Mouse (Mus musculus) lung, embryonic 14.5 days (tissue): ENCODE data around the gene Rps27rt. TPM values are rescaled to one million over a fixed set of nuclear protein-coding genes. Genes with fewer than 3 reads are reported as not detected.

ENCODE experiments used
- ATAC-seq: fragments of 200-750 bp; cut with Nextera tagmentation; 2 replicates; pipeline ENCODE4 v1.8.0; 2017; ENCODE audit warnings: mild to moderate bottlenecking, moderate TSS enrichment, moderate library complexity; ENCODE audit not compliant: insufficient read depth
- DNase-seq: peaks from one replicate; pipeline ENCODE4 v3.0.0-alpha.2; 2015
- H3K27ac ChIP-seq: fragments of 300-500 bp; sonication (generic); 2 replicates; pipeline ENCODE4 v1.5.1; 2014; ENCODE audit warnings: low read depth, mild to moderate bottlenecking, moderate library complexity
- H3K27me3 ChIP-seq: fragments of 300-500 bp; sonication (generic); 2 replicates; pipeline ENCODE4 v1.6.1; 2014; ENCODE audit warnings: low read length, control low read depth; ENCODE audit not compliant: insufficient read depth
- H3K36me3 ChIP-seq: fragments of 300-500 bp; sonication (generic); 2 replicates; pipeline ENCODE4 v1.6.1; 2014; ENCODE audit warnings: control low read depth; ENCODE audit not compliant: insufficient read depth
- H3K4me1 ChIP-seq: fragments of 300-500 bp; sonication (generic); 2 replicates; pipeline ENCODE4 v1.6.1; 2014; ENCODE audit warnings: antibody characterized with exemption, control low read depth; ENCODE audit not compliant: insufficient read depth
- H3K4me2 ChIP-seq: fragments of 300-500 bp; sonication (generic); 2 replicates; pipeline ENCODE4 v1.6.1; 2014; ENCODE audit warnings: mild to moderate bottlenecking
- H3K4me3 ChIP-seq: fragments of 300-500 bp; sonication (generic); 2 replicates; pipeline ENCODE4 v1.5.1; 2014; ENCODE audit warnings: low read depth, low read length
- H3K9ac ChIP-seq: fragments of 300-500 bp; sonication (generic); 2 replicates; pipeline ENCODE4 v1.6.1; 2014
- H3K9me3 ChIP-seq: fragments of 300-500 bp; sonication (generic); 2 replicates; pipeline ENCODE4 v1.6.1; 2016; ENCODE audit warnings: low read depth, low read length, control low read depth
- CTCF ChIP-seq: IDR thresholded peaks from 2 replicates; pipeline ENCODE4 v1.5.1; 2016; ENCODE audit warnings: antibody characterized with exemption, low read depth
- WGBS: fragments of 180-500 bp; shearing (Covaris S2); extraction: QIAGEN DNeasy Blood & Tissue Kit; methylation state at CpG from one replicate; pipeline ENCODE4 v1.1.7; 2014; 5-methylcytosine and 5-hydroxymethylcytosine counted together
- polyA plus RNA-seq: library from polyadenylated mRNA; unstranded; fragments of >200 nt; fragmentation: Nextera tagmentation; extraction: Ambion mirVana; gene quantifications from 2 replicates; pipeline ENCODE4 v1.2.1, GENCODE M21; 2014

The Rps27rt gene
- polyA plus RNA-seq, 1 experiment from 2014 or later, result 484 TPM

DNA sequence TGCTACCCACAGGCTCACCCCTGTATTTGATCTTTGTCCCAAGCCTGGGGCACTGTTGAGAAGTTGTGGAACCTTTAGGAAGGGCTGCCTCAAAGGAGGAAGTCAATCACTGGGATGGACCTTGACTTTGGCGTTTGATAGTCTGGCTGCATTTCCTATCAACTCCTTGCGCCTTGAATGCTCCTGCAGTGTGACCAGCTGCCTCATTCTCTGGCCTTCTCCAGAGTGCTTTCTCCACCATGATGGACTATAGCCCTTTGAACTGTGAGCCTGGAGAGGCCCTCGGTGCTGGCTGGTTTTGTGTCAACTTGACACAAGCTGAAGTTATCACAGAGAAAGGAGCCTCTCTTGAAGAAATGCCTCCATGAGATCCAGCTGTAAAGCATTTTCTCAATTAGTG is 37.9 kb downstream of the Rps27rt start:
- Histone ChIP-seq H3K9me3 (no peaks in the 10 kb centered on the region), H3K27ac (no peak overlapping the region), H3K27me3 (no peaks in the 10 kb centered on the region), H3K36me3 (no peaks in the 10 kb centered on the region), H3K4me1 (0 out of 2 replicates have a peak, but pooled peaks cover 4% of the 10 kb centered on the region), H3K4me3 (no peak overlapping the region), H3K9ac (no peak overlapping the region), H3K4me2 (no peak overlapping the region)
- no peak for ATAC-seq
- DNase-seq, result no peak
- WGBS, result 74% methylated on average over 3 of the region's 3 CpGs
- TF ChIP-seq CTCF, result no peak

DNA sequence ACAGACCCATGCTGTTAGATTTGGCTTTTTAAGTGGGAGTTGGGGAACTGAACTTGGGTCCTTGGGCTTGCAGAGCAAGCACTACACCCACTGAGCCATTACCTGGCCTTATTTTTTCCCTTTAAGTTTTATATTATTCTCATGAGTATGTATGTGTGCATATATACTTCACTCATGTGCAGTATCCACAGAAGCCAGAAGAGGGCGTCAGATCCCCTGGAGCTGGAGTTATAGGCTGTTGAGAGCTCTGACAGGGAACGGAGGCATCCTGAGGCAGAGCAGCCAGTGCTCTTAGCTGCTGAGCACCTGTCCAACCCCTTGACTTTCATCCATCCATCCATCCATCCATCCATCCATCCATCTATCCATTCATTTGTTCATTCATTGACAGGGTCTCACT is 45.9 kb downstream of the Rps27rt start:
- H3K27ac ChIP-seq, result no peak overlapping the region
- no peak overlapping the region for H3K4me2 ChIP-seq
- H3K4me1 ChIP-seq, result 0 out of 2 replicates have a peak, but pooled peaks cover 7% of the 10 kb centered on the region
- no peaks in the 10 kb centered on the region for H3K9me3 ChIP-seq
- H3K9ac ChIP-seq, result no peak overlapping the region
- 64% methylated on average over 2 of the region's 2 CpGs for WGBS
- no peak overlapping the region for H3K4me3 ChIP-seq
- DNase-seq, result no peak
- TF ChIP-seq CTCF, result no peak
- H3K36me3 ChIP-seq, result no peaks in the 10 kb centered on the region
- no peak for ATAC-seq
- no peaks in the 10 kb centered on the region for H3K27me3 ChIP-seq

DNA sequence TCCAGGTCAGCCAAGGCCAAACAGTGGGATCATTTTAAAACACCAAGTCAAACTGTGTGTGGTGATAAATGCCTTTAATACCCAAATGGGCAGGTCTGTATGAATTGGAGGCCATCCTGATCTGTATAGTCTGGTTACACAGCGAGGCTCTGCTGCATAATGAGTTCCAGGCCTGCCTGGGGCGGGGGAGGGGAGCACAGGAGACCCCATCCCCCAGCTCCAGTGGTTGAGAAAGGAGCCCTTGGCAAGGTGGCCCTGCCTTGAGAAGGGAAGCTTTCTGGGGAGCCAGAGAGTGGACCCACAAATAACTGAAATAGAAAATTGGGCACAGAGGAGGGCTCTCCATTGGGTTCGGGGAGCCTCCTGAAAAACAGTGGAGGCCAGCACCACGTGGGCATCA is 47.2 kb downstream of the Rps27rt start:
- no peaks in the 10 kb centered on the region for H3K36me3 ChIP-seq
- H3K27ac ChIP-seq, result no peak overlapping the region
- no peak overlapping the region for H3K4me3 ChIP-seq
- no peaks in the 10 kb centered on the region for H3K27me3 ChIP-seq
- 87% methylated on average over 4 of the region's 4 CpGs for WGBS
- no peak for TF ChIP-seq CTCF
- ATAC-seq (no peak), DNase-seq (no peak)
- 0 out of 2 replicates have a peak, but pooled peaks cover 7% of the 10 kb centered on the region for H3K4me1 ChIP-seq
- H3K9ac ChIP-seq, result no peak overlapping the region
- no peak overlapping the region for H3K4me2 ChIP-seq
- no peaks in the 10 kb centered on the region for H3K9me3 ChIP-seq

DNA sequence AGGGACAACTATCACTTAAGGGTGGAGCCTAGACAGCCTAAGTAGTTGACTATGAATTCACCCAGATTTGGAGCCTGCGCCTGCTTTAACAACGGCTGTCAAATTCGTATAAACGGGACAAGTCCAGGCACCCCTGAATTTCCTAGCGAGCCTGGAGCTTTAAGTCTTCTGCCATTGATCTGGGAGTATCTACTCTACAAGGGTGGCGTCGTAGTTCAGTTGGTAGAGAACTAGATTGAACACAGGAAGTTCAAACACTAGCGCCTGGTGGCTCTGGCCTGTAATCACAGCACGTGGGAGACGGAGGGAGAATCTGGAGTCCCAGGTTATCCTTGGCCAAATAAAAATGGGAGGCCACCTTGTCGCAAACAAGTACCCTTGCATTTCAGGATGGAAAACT is 48.3 kb downstream of the Rps27rt start:
- Histone ChIP-seq H3K27ac (no peak overlapping the region), H3K27me3 (no peaks in the 10 kb centered on the region), H3K36me3 (no peaks in the 10 kb centered on the region), H3K9ac (no peak overlapping the region), H3K4me3 (peak overlapping the region; percentile 71), H3K9me3 (no peaks in the 10 kb centered on the region), H3K4me2 (peak overlapping the region; percentile 98), H3K4me1 (0 out of 2 replicates have a peak, but pooled peaks cover 7% of the 10 kb centered on the region)
- WGBS, result 54% methylated on average over 11 of the region's 11 CpGs
- no peak for TF ChIP-seq CTCF
- peak; percentile 4; the same call in 1 of the 2 replicates for ATAC-seq
- no peak for DNase-seq

DNA sequence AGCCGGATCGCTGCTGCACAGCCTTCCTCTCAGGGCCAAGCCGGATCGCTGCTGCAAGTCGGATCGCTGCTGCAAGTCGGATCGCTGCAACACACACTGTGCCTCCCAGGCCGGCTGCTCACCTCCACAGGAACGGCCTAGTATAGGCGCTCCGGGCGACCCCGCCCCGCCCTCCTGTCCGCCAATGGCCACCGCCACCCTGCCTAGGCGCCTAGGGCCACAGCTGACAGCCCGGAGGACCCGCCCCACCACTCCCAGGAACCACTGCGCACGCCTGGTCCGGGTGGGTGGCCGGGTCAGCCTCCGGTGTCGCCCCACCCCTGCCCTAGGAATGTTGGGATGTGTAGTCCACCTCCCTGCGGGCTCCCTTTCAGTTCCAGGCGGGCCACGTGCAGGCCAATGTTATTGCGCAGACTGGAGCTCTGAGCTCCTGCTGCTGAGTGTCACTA is 48.8 kb downstream of the Rps27rt start, which contains the start of gene Gpd1l:
TSS of gene Gpd1l (minus strand) at position 265 of the 449 bp plus-strand sequence.
- H3K4me1 ChIP-seq, result 0 out of 2 replicates have a peak, but pooled peaks cover 7% of the 10 kb centered on the region
- H3K9ac ChIP-seq, result peak within 1 kb of the TSS; percentile 72
- under 1% methylated on average over 30 of the region's 30 CpGs for WGBS
- TF ChIP-seq CTCF, result no peak
- H3K27ac ChIP-seq, result peak within 1 kb of the TSS; percentile 48
- DNase-seq (peak; percentile 96), ATAC-seq (peak; percentile 99)
- peak within 1 kb of the TSS; percentile 71 for H3K4me3 ChIP-seq
- no peaks in the 10 kb centered on the region for H3K36me3 ChIP-seq
- H3K4me2 ChIP-seq, result peak within 1 kb of the TSS; percentile 98
- H3K27me3 ChIP-seq, result no peaks in the 10 kb centered on the region
- H3K9me3 ChIP-seq, result no peaks in the 10 kb centered on the region

DNA sequence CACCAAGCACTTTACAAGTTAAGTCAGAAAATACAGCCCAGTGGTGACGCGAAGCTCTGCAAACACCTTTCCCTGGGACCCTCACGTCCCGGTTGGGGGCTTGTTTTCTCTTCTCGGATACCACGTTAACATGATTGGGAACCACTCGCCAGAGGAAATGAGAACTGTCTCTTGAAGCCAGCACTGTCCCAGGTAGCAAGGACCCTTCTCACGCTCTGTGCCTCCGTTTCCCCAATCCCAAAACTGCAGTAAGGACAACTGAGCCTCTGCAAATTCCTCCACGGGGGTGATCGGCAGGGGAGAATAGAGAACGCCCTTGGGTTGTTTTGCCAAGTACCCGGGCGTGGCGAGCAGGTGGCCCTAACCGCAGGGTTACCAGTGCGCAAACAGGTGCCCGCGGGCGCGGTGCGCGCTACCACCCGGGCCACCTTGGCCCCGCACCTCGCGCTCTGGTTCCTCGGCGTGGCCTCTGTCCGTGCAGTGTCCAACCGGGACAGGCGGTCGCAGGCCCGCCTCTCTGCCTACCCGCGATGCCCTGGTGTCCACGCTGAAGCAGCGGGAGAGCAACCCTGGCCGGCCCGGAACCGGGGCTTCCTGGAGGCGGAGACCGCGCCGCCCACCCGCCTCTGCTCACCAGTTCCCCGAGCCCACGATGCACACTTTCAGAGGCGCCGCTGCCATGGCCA is 49.4 kb downstream of the Rps27rt start:
- WGBS, result under 1% methylated on average over 50 of the region's 50 CpGs
- Histone ChIP-seq H3K27me3 (no peaks in the 10 kb centered on the region), H3K9me3 (no peaks in the 10 kb centered on the region), H3K4me2 (peak overlapping the region; percentile 98), H3K9ac (peak overlapping the region; percentile 72), H3K27ac (peak overlapping the region; percentile 48), H3K36me3 (no peaks in the 10 kb centered on the region), H3K4me1 (0 out of 2 replicates have a peak, but pooled peaks cover 7% of the 10 kb centered on the region), H3K4me3 (peak overlapping the region; percentile 71)
- ATAC-seq (no peak; the same call in 1 of the 2 replicates), DNase-seq (peak; percentile 27)
- TF ChIP-seq CTCF, result no peak

DNA sequence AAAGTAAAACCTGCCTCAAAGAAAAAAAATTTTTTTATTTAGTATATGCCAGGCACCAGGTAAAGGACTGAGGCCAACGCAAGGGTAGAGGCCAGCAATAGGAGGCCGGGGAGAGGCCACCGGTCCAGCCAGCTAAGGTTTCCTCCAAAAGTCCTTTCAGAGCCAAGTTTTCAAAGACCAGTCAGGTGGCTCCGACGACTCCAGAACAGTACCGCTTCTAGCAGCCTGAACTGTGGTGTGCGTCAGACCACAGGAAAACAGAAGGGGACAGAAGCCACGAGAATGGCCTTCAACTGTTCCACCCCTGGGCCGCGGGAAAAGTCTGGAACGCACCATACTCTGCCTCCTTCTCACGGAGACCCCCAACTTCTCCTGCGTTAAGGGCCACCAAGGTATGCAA is 49.9 kb downstream of the Rps27rt start:
- H3K9me3 ChIP-seq, result no peaks in the 10 kb centered on the region
- no peaks in the 10 kb centered on the region for H3K27me3 ChIP-seq
- DNase-seq (no peak), ATAC-seq (no peak)
- peak overlapping the region; percentile 72 for H3K9ac ChIP-seq
- no peaks in the 10 kb centered on the region for H3K36me3 ChIP-seq
- WGBS, result 18% methylated on average over 13 of the region's 13 CpGs
- H3K4me1 ChIP-seq, result 0 out of 2 replicates have a peak, but pooled peaks cover 7% of the 10 kb centered on the region
- peak overlapping the region; percentile 98 for H3K4me2 ChIP-seq
- H3K27ac ChIP-seq, result no peak overlapping the region
- no peak for TF ChIP-seq CTCF
- peak overlapping the region; percentile 71 for H3K4me3 ChIP-seq

Other genes with a start within 250 kb of the Rps27rt start
- 81.7 and 93.0 TPM in 2 replicates for gene Cmtm7, start 200.9 kb downstream of the Rps27rt start, polyA plus RNA-seq
- 75.4 and 81.5 TPM in 2 replicates for gene Cmtm8, start 138.6 kb downstream of the Rps27rt start, polyA plus RNA-seq
- 13.0 and 13.9 TPM in 2 replicates for gene Gpd1l, start 48.8 kb downstream of the Rps27rt start, polyA plus RNA-seq
- gene Osbpl10, start 4.2 kb downstream of the Rps27rt start, polyA plus RNA-seq, result 2.4 and 2.5 TPM in 2 replicates